Mouse (Mus musculus): ENCODE data around the gene Telo2. TPM values are rescaled to one million over a fixed set of nuclear protein-coding genes. Genes with fewer than 3 reads are reported as not detected.
A peak's percentile ranks its signal among the peaks of the same experiment; 100 is the strongest.
"Not testable (repeated sequence)": the region's sequence is repeated elsewhere in the genome, so short reads cannot be mapped to it uniquely, and the experiment has no call there.

The Telo2 gene
- polyA plus RNA-seq (2012; ENCODE audit: insufficient read depth, insufficient read length, missing spikeins): 10.1 and 12.9 TPM in 2 replicates

GRCm38 (mm10) chr17:25115664-25116432 is at the start of gene Telo2:
TSS of gene Telo2 (minus strand) at chr17:25115967.
- peak within 1 kb of the TSS; percentile 62 for H3K4me3 ChIP-seq (ENCODE audit: insufficient read depth, low read depth, low read length)
- peak within 1 kb of the TSS; percentile 95 for H3K27ac ChIP-seq (replicated peaks; ENCODE audit: low read depth, low read length)
- 0 out of 2 replicates have a peak, but pooled peaks cover 5% of the 10 kb centered on the region for H3K4me1 ChIP-seq (ENCODE audit: control insufficient read depth, insufficient read depth, insufficient read length, low read length)

- Histone ChIP-seq H3K4me3 (ENCODE audit: insufficient read depth, low read depth, low read length) (no peak overlapping the region), H3K4me1 (ENCODE audit: control insufficient read depth, insufficient read depth, insufficient read length, low read length) (no peaks in the 10 kb centered on the region), H3K27ac (replicated peaks; ENCODE audit: low read depth, low read length) (no peak overlapping the region)
These were observed 49.0 kb upstream of the Telo2 start for GRCm38 (mm10) chr17:25164770-25165169.

- Histone ChIP-seq H3K4me1 (ENCODE audit: control insufficient read depth, insufficient read depth, insufficient read length, low read length) (no peaks in the 10 kb centered on the region), H3K27ac (replicated peaks; ENCODE audit: low read depth, low read length) (no peak overlapping the region), H3K4me3 (ENCODE audit: insufficient read depth, low read depth, low read length) (no peak overlapping the region)
These were observed 47.6 kb upstream of the Telo2 start for GRCm38 (mm10) chr17:25163387-25163786.

- H3K4me1 ChIP-seq (ENCODE audit: control insufficient read depth, insufficient read depth, insufficient read length, low read length): no peaks in the 10 kb centered on the region
- no peak within 1 kb of the TSS for H3K27ac ChIP-seq (replicated peaks; ENCODE audit: low read depth, low read length)
- H3K4me3 ChIP-seq (ENCODE audit: insufficient read depth, low read depth, low read length): no peak within 1 kb of the TSS
These were observed 46.4 kb upstream of the Telo2 start, which contains the start of gene Ccdc154 for GRCm38 (mm10) chr17:25162161-25162560. TSS of gene Ccdc154 (plus strand) at chr17:25162461.

DNA sequence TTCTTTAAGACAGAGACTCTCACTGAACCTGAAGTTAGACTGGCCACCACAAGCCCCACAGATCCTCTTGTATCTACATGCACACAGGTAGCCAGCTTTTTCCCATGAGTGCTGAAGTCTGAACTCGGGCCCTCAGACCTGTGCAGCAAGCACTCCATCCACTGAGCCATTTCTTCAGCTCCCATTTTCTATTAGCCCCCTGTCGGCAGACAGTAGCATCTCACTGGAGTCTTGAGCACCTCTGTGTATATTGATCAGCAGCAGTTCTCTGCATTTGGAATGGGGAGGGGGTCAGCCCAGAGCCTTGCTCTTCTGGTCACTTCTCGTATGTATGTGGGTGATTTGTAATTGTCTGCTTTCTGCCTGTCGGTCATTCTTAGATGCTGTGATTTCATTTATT is 24.2 kb upstream of the Telo2 start:
- Histone ChIP-seq H3K4me1 (ENCODE audit: control insufficient read depth, insufficient read depth, insufficient read length, low read length) (peaks cover 5% of the 10 kb centered on the region), H3K4me3 (ENCODE audit: insufficient read depth, low read depth, low read length) (no peak overlapping the region), H3K27ac (replicated peaks; ENCODE audit: low read depth, low read length) (no peak overlapping the region)

DNA sequence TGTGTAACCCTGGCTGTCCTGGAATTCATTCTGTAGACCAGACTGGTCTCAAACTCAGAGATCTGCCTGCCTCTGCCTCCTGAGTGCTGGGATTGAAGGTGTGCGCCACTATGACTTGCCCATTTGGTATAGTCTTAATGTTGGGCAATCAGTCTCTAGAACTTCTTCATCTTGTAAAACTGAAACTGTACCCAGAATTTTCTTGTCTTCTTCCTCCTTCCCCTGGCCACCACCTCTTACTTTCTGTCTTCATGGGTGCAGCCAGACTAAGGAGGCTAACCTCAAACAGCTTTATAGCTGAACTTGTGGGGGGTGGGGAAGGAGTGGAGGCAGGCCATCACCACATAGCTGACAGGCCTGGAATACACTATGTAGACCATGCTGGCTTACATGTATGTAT is 23.0 kb upstream of the Telo2 start:
- H3K4me1 ChIP-seq (ENCODE audit: control insufficient read depth, insufficient read depth, insufficient read length, low read length): peaks cover 7% of the 10 kb centered on the region
- no peak overlapping the region for H3K27ac ChIP-seq (replicated peaks; ENCODE audit: low read depth, low read length)
- H3K4me3 ChIP-seq (ENCODE audit: insufficient read depth, low read depth, low read length): no peak overlapping the region

- Histone ChIP-seq H3K27ac (replicated peaks; ENCODE audit: low read depth, low read length) (no peak overlapping the region), H3K4me1 (ENCODE audit: control insufficient read depth, insufficient read depth, insufficient read length, low read length) (peaks cover 7% of the 10 kb centered on the region)
These were observed 19.9 kb upstream of the Telo2 start for GRCm38 (mm10) chr17:25135622-25136021.

GRCm38 (mm10) chr17:25133275-25133698 is 17.5 kb upstream of the Telo2 start, which contains the start of gene Clcn7:
TSS of gene Clcn7 (plus strand) at chr17:25133391.
- peak within 1 kb of the TSS; percentile 77 for H3K27ac ChIP-seq (replicated peaks; ENCODE audit: low read depth, low read length)
- H3K4me3 ChIP-seq (ENCODE audit: insufficient read depth, low read depth, low read length): peak within 1 kb of the TSS; percentile 95
- H3K4me1 ChIP-seq (ENCODE audit: control insufficient read depth, insufficient read depth, insufficient read length, low read length): peaks cover 7% of the 10 kb centered on the region

More at GRCm38 (mm10) chr17:25135622-25136021, 19.9 kb upstream of the Telo2 start:
- H3K4me3 ChIP-seq (ENCODE audit: insufficient read depth, low read depth, low read length): no peak overlapping the region

GRCm38 (mm10) chr17:25130060-25130459 is 14.3 kb upstream of the Telo2 start:
- H3K4me1 ChIP-seq (ENCODE audit: control insufficient read depth, insufficient read depth, insufficient read length, low read length): peaks cover 2% of the 10 kb centered on the region; the same call in 1 of the 2 replicates
- no peak overlapping the region for H3K27ac ChIP-seq (replicated peaks; ENCODE audit: low read depth, low read length)
- no peak overlapping the region for H3K4me3 ChIP-seq (ENCODE audit: insufficient read depth, low read depth, low read length)

- H3K4me3 ChIP-seq (ENCODE audit: insufficient read depth, low read depth, low read length): no peak overlapping the region
- no peak overlapping the region for H3K27ac ChIP-seq (replicated peaks; ENCODE audit: low read depth, low read length)
- no peaks in the 10 kb centered on the region for H3K4me1 ChIP-seq (ENCODE audit: control insufficient read depth, insufficient read depth, insufficient read length, low read length)
These were observed 11.9 kb upstream of the Telo2 start for GRCm38 (mm10) chr17:25127681-25128080.

DNA sequence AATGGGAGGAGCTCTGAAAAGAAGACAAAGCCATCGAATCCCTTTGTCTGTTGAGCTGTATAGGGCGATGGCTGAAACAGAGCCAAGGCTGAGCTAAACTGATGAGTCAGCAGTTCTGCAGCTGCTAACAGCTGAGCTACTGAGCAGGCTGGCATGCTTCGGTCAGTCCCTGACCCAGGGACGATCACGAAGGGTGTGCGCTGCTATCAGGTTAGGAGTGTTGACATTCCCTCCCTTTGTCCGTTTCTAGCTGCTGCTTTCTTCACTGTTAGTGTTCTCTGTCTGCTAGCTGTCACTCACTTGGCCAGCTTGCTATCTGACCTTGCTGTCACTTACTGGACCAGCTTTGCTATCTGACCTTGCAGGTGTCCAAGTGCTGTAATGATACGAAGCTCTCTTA is 11.3 kb upstream of the Telo2 start:
- no peak overlapping the region for H3K4me3 ChIP-seq (ENCODE audit: insufficient read depth, low read depth, low read length)

DNA sequence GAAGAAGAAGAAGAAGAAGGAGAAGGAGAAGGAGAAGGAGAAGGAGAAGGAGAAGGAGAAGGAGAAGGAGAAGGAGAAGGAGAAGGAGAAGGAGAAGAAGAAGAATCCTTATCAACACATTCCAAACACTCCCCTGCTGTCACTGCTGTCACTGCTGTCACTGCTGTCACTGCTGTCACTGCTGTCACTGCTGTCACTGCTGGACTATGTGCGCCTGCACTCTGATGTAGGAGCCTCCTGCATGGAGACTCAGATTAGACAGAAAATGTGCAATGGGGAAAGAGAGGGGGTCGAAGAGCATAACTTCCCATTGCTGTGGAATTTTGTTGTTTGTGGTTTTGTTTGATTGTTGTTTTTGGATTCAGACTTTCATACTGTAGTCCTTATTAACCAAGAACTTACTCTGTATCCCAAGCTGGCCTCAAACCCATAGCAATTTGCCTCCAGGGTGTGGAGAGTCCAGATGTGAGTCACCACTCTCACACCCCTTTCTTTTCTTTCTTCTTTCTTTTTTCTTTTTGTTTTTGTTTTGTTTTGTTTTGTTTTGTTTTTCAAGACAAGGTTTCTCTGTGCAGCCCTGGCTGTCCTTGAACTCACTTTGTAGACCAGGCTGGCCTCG is 9.8 kb upstream of the Telo2 start:
- not testable (repeated sequence) for H3K4me3 ChIP-seq (ENCODE audit: insufficient read depth, low read depth, low read length)

More for the DNA sequence above, 11.3 kb upstream of the Telo2 start:
- Histone ChIP-seq H3K27ac (replicated peaks; ENCODE audit: low read depth, low read length) (no peak overlapping the region), H3K4me1 (ENCODE audit: control insufficient read depth, insufficient read depth, insufficient read length, low read length) (no peaks in the 10 kb centered on the region)

GRCm38 (mm10) chr17:25123979-25124378 is 8.2 kb upstream of the Telo2 start:
- Histone ChIP-seq H3K4me3 (ENCODE audit: insufficient read depth, low read depth, low read length) (no peak overlapping the region), H3K4me1 (ENCODE audit: control insufficient read depth, insufficient read depth, insufficient read length, low read length) (no peaks in the 10 kb centered on the region), H3K27ac (replicated peaks; ENCODE audit: low read depth, low read length) (no peak overlapping the region)

More for the DNA sequence above, 9.8 kb upstream of the Telo2 start:
- H3K27ac ChIP-seq (replicated peaks; ENCODE audit: low read depth, low read length); H3K4me1 ChIP-seq (ENCODE audit: control insufficient read depth, insufficient read depth, insufficient read length, low read length): not testable (repeated sequence)

GRCm38 (mm10) chr17:25120406-25120805 is 4.6 kb upstream of the Telo2 start, which contains the start of gene Ptx4:
TSS of gene Ptx4 (plus strand) at chr17:25120760.
- H3K4me1 ChIP-seq (ENCODE audit: control insufficient read depth, insufficient read depth, insufficient read length, low read length): no peaks in the 10 kb centered on the region
- H3K27ac ChIP-seq (replicated peaks; ENCODE audit: low read depth, low read length): no peak within 1 kb of the TSS
- H3K4me3 ChIP-seq (ENCODE audit: insufficient read depth, low read depth, low read length): no peak within 1 kb of the TSS

DNA sequence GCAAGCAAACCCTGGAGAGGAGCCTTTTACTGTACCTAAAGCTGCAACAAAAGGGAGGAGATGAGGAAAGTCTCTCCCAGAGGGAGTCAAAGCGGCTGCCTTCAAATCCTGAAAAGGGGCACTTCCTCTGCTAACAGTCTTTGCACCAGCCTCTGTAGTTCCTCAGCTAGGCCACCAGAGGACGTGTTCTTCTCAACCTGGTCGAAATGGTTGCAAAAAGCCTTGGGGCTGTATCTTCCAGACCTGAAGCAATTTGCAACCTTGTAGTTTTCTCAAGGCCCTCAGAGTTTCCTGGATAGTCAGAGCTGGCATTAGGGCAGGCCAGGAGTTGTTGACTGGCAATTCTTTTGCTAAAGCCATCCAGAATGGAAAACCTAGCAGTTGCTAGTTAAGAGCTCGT is 1.5 kb upstream of the Telo2 start:
- H3K4me3 ChIP-seq (ENCODE audit: insufficient read depth, low read depth, low read length): no peak overlapping the region
- no peak overlapping the region for H3K27ac ChIP-seq (replicated peaks; ENCODE audit: low read depth, low read length)
- 0 out of 2 replicates have a peak, but pooled peaks cover 5% of the 10 kb centered on the region for H3K4me1 ChIP-seq (ENCODE audit: control insufficient read depth, insufficient read depth, insufficient read length, low read length)
